Mouse (Mus musculus): ENCODE data around the gene Brf1. TPM values are rescaled to one million over a fixed set of nuclear protein-coding genes. Genes with fewer than 3 reads are reported as not detected.

Gene Brf1
- polyA plus RNA-seq, 1 experiment from 2014 or later = 58.1 TPM

DNA sequence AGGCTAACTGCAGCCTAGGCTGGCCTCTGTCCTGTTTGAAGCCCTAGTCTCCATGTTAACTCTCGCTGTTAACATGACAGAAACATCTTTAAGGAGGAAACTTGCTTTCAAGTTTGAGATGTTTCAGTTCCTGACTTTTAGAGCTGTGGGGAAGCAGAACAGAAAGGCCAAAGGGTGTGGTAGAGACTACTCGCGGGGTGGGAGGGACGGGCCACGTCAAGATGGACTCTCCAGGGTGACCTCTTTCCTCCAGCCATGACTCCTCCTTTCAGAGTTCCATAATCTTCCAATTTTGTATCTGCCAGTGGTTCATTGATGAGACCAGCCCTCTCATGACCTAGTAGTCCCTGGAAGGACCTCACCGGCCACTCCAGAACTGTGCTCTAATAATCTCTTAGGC lies 30.9 kb upstream of the Brf1 start:
- no peak overlapping the region for H3K4me3 ChIP-seq
- H3K36me3 ChIP-seq (replicated peaks) = peaks cover 25% of the 10 kb centered on the region
- no peaks in the 10 kb centered on the region for H3K9me3 ChIP-seq
- peaks cover 46% of the 10 kb centered on the region for H3K4me1 ChIP-seq
- no peak for DNase-seq (ENCODE audit: extremely low spot score, low spot score)
- no peak overlapping the region for H3K27ac ChIP-seq
- H3K27me3 ChIP-seq (ENCODE audit: poor library complexity, severe bottlenecking) = no peaks in the 10 kb centered on the region
- WGBS = 91% methylated on average over 6 of the region's 6 CpGs

GRCm38 (mm10) chr12:113030993-113031392 lies 30.5 kb upstream of the Brf1 start:
- DNase-seq (ENCODE audit: extremely low spot score, low spot score) = no peak
- no peak overlapping the region for H3K4me3 ChIP-seq
- peaks cover 46% of the 10 kb centered on the region for H3K4me1 ChIP-seq
- H3K27ac ChIP-seq = 0 out of 2 replicates have a peak overlapping the region, but pooled peaks have one; percentile 20
- H3K27me3 ChIP-seq (ENCODE audit: poor library complexity, severe bottlenecking) = no peaks in the 10 kb centered on the region
- WGBS = 88% methylated on average over 9 of the region's 9 CpGs
- no peaks in the 10 kb centered on the region for H3K9me3 ChIP-seq
- H3K36me3 ChIP-seq (replicated peaks) = peaks cover 28% of the 10 kb centered on the region

GRCm38 (mm10) chr12:113030046-113030445 lies 29.5 kb upstream of the Brf1 start:
- 87% methylated on average over 4 of the region's 4 CpGs for WGBS
- H3K27ac ChIP-seq = no peak overlapping the region
- peaks cover 46% of the 10 kb centered on the region for H3K4me1 ChIP-seq

DNA sequence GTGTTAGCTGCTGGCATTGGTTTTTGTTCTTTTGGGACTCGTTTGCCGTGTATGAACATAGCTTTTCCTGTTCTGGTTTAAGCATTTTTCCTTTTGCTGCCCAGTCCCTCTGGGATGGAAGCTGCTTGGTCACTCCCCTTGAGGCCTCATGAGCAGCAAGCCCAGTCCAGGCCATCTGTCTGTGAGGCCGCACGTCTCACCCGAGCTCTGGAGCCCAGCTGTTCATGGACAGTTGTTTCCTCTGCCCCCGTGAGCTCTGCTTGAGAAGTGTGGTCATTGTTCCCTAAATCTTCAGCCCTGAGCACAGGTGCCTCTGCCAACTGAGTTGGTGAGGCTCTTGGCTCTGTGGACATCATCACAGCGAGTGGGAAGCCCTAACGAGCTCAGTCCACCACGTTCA lies 28.4 kb upstream of the Brf1 start:
- H3K27me3 ChIP-seq (ENCODE audit: poor library complexity, severe bottlenecking) = no peaks in the 10 kb centered on the region
- 86% methylated on average over 9 of the region's 9 CpGs for WGBS
- DNase-seq (ENCODE audit: extremely low spot score, low spot score) = no peak
- H3K9me3 ChIP-seq = no peaks in the 10 kb centered on the region
- peaks cover 44% of the 10 kb centered on the region for H3K4me1 ChIP-seq
- H3K27ac ChIP-seq = peak overlapping the region; percentile 53
- H3K36me3 ChIP-seq (replicated peaks) = peaks cover 47% of the 10 kb centered on the region
- no peak overlapping the region for H3K4me3 ChIP-seq

More at GRCm38 (mm10) chr12:113030046-113030445, 29.5 kb upstream of the Brf1 start:
- H3K27me3 ChIP-seq (ENCODE audit: poor library complexity, severe bottlenecking) = no peaks in the 10 kb centered on the region
- no peak for DNase-seq (ENCODE audit: extremely low spot score, low spot score)
- peaks cover 38% of the 10 kb centered on the region for H3K36me3 ChIP-seq (replicated peaks)
- H3K4me3 ChIP-seq = no peak overlapping the region
- no peaks in the 10 kb centered on the region for H3K9me3 ChIP-seq

DNA sequence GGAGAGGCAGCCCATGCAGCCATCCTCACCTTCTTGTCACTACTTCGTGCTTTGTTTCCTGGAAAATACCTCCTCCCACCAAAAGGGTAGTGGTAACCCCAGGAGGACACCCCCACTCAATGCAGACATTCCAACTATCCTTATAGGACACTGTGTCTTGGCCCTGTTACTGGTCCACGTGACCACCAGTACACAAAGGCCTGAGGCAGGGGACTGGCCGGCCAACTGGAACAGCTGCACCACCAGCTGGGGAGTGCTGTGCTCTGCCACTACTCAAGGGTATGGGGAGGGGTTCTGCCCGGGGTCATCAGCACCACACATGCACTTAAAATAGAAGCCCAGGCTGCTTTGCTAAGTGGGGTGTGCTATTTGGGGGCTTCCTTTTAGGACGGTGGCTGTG lies 27.6 kb upstream of the Brf1 start:
- H3K36me3 ChIP-seq (replicated peaks) = peaks cover 54% of the 10 kb centered on the region
- H3K9me3 ChIP-seq = no peaks in the 10 kb centered on the region
- H3K27ac ChIP-seq = 0 out of 2 replicates have a peak overlapping the region, but pooled peaks have one; percentile 13
- H3K4me3 ChIP-seq = no peak overlapping the region
- H3K4me1 ChIP-seq = peaks cover 41% of the 10 kb centered on the region
- 63% methylated on average over 5 of the region's 5 CpGs for WGBS
- no peaks in the 10 kb centered on the region for H3K27me3 ChIP-seq (ENCODE audit: poor library complexity, severe bottlenecking)
- DNase-seq (ENCODE audit: extremely low spot score, low spot score) = no peak

DNA sequence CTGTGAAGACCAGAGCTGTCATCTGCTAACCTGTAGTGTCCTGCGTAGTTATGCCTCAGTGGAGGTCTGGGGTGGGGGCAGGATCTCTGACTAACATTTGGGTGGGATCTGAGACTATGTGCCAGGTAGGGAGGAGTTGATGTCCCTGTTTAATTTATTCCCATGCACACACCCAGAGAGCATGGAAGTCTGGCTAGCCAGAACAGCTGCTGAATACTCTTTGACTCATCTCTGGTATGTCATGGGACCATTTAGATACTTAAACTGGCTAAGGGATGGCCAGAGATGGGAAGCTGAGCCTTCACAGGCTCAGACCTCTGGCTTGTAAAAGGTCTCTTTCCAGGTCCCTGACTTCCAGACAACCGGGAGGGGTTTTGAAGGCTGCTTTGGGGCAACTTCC lies 27.0 kb upstream of the Brf1 start:
- Histone ChIP-seq H3K27ac (0 out of 2 replicates have a peak overlapping the region, but pooled peaks have one; percentile 13), H3K4me3 (no peak overlapping the region), H3K36me3 (replicated peaks) (peaks cover 57% of the 10 kb centered on the region), H3K9me3 (no peaks in the 10 kb centered on the region), H3K27me3 (ENCODE audit: poor library complexity, severe bottlenecking) (no peaks in the 10 kb centered on the region), H3K4me1 (peaks cover 35% of the 10 kb centered on the region)
- no peak for DNase-seq (ENCODE audit: extremely low spot score, low spot score)
- 94% methylated on average over 2 of the region's 2 CpGs for WGBS

GRCm38 (mm10) chr12:113026557-113026956 lies 26.1 kb upstream of the Brf1 start:
- Histone ChIP-seq H3K4me3 (no peak overlapping the region), H3K36me3 (replicated peaks) (peaks cover 60% of the 10 kb centered on the region), H3K27me3 (ENCODE audit: poor library complexity, severe bottlenecking) (no peaks in the 10 kb centered on the region), H3K9me3 (no peaks in the 10 kb centered on the region), H3K27ac (no peak overlapping the region), H3K4me1 (peaks cover 26% of the 10 kb centered on the region)
- DNase-seq (ENCODE audit: extremely low spot score, low spot score) = no peak
- 100% methylated on average over 1 of the region's 1 CpGs for WGBS

DNA sequence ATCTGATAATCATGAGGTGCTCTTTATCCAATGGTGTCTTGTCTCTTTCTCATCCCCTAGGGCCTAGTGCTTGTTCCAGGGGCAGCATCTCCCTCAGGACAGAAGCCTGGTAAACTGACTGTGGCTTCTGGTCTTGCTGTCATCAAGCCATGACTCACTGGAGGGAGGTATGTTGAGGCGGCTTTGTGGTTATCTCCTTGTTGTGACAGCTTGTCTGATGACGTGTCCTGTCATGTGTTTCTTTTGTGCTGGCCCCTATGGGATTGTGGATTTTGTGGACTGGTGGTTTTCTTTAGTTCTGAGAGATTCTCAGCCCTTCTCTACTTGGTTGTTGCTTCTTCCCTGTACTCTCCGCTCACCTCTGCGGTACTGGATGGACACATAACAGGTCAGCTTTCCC lies 22.6 kb upstream of the Brf1 start:
- H3K9me3 ChIP-seq = no peaks in the 10 kb centered on the region
- no peak for DNase-seq (ENCODE audit: extremely low spot score, low spot score)
- 86% methylated on average over 4 of the region's 4 CpGs for WGBS
- H3K27me3 ChIP-seq (ENCODE audit: poor library complexity, severe bottlenecking) = no peaks in the 10 kb centered on the region
- no peak overlapping the region for H3K4me3 ChIP-seq
- H3K36me3 ChIP-seq (replicated peaks) = peaks cover 80% of the 10 kb centered on the region
- no peak overlapping the region for H3K27ac ChIP-seq
- peaks cover 10% of the 10 kb centered on the region for H3K4me1 ChIP-seq

GRCm38 (mm10) chr12:113021488-113021887 lies 21.0 kb upstream of the Brf1 start:
- Histone ChIP-seq H3K27me3 (ENCODE audit: poor library complexity, severe bottlenecking) (no peaks in the 10 kb centered on the region), H3K9me3 (no peaks in the 10 kb centered on the region), H3K4me3 (no peak overlapping the region), H3K36me3 (replicated peaks) (peaks cover 67% of the 10 kb centered on the region), H3K4me1 (peaks cover 12% of the 10 kb centered on the region), H3K27ac (no peak overlapping the region)
- no peak for DNase-seq (ENCODE audit: extremely low spot score, low spot score)

DNA sequence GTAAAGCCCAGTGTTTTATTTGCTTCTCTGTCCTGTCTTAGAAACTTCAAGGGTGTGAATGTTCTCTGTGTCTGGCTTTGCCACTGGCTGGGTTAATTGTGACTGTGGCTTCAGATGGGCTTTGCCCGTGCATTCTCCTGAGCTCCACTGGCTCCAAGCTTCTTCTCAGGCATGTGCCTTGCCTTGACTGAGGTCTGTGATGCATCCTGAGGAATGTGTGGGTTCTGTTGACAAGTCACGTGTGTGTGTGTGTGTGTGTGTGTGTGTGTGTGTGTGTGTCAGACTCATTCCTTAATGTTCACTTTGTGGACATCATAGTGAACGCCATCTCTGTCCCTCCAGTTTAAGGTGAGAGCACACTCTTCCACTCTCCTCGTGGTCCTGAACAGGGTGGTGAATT lies 18.3 kb upstream of the Brf1 start:
- H3K9me3 ChIP-seq = no peaks in the 10 kb centered on the region
- H3K36me3 ChIP-seq (replicated peaks) = peaks cover 41% of the 10 kb centered on the region
- no peak overlapping the region for H3K4me3 ChIP-seq
- H3K27ac ChIP-seq = no peak overlapping the region
- no peaks in the 10 kb centered on the region for H3K27me3 ChIP-seq (ENCODE audit: poor library complexity, severe bottlenecking)
- peaks cover 34% of the 10 kb centered on the region for H3K4me1 ChIP-seq
- DNase-seq (ENCODE audit: extremely low spot score, low spot score) = no peak
- WGBS = 85% methylated on average over 4 of the region's 4 CpGs

- 88% methylated on average over 9 of the region's 9 CpGs for WGBS
- H3K27me3 ChIP-seq (ENCODE audit: poor library complexity, severe bottlenecking) = no peaks in the 10 kb centered on the region
- no peak overlapping the region for H3K27ac ChIP-seq
- no peaks in the 10 kb centered on the region for H3K9me3 ChIP-seq
- DNase-seq (ENCODE audit: extremely low spot score, low spot score) = no peak
- peaks cover 46% of the 10 kb centered on the region for H3K4me1 ChIP-seq
- peaks cover 33% of the 10 kb centered on the region for H3K36me3 ChIP-seq (replicated peaks)
- no peak overlapping the region for H3K4me3 ChIP-seq
Observed at GRCm38 (mm10) chr12:113017429-113017984, 17.0 kb upstream of the Brf1 start.

DNA sequence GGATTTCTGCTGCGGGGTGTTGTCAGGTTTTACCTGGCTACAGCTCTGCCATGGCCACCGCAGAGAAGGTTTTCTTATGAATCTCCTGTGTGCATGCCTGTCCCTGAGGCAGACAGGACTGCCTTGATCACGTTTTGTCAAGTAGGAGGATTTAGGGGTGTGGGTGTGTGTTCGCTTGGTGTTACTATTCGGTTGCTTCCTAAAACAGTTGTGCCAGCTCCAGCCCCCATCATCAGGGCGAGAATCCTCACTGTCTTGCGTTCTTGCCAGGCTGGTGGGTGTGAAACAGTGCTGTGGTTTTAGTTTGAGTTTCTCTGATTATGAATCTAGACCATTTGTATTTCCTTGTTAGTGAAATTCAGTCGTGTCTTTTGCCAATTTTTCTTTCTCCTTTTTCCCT lies 16.5 kb upstream of the Brf1 start:
- Histone ChIP-seq H3K36me3 (replicated peaks) (peaks cover 32% of the 10 kb centered on the region), H3K27ac (peak overlapping the region; percentile 41; the same call in 1 of the 2 replicates), H3K4me3 (no peak overlapping the region), H3K9me3 (no peaks in the 10 kb centered on the region), H3K4me1 (peaks cover 49% of the 10 kb centered on the region), H3K27me3 (ENCODE audit: poor library complexity, severe bottlenecking) (no peaks in the 10 kb centered on the region)
- whole genome bisulfite sequencing = 75% methylated on average over 8 of the region's 8 CpGs
- DNase-seq (ENCODE audit: extremely low spot score, low spot score) = no peak

DNA sequence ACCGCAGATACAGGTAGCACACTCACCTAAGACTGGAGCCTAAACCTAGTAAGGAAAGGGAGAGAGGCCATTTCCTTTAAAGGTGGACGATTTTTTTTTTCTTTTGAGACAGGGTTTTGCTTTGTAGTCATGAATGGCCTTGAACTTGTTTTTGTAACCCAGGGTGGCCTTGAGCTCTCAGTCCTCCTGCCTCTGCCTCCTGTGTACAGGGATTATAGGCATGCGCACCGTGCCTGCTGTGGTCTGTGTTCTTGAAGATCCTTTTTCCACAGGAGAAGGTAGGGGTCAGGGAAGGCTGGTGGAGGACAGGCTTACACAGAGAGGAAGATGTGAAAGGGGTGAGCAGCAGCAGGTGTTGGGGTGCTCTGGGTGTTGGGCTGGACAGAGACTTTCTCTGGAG lies 15.5 kb upstream of the Brf1 start:
- Histone ChIP-seq H3K36me3 (replicated peaks) (peaks cover 27% of the 10 kb centered on the region), H3K4me1 (peaks cover 49% of the 10 kb centered on the region), H3K4me3 (peak overlapping the region; percentile 94), H3K27ac (peak overlapping the region; percentile 94; the same call in 1 of the 2 replicates), H3K27me3 (ENCODE audit: poor library complexity, severe bottlenecking) (no peaks in the 10 kb centered on the region), H3K9me3 (no peaks in the 10 kb centered on the region)
- DNase-seq (ENCODE audit: extremely low spot score, low spot score) = no peak
- 74% methylated on average over 4 of the region's 4 CpGs for WGBS
